Mouse (Mus musculus) heart, postnatal 0 days (tissue): ENCODE measurements around the gene Vmn1r183. TPM values are rescaled to one million over a fixed set of nuclear protein-coding genes. Genes with fewer than 3 reads are reported as not detected.

Experiments used
- ATAC-seq: fragments of 200-750 bp; cut with Nextera tagmentation; 2 replicates; pipeline ENCODE4 v1.8.0; 2017; ENCODE audit warnings: low read depth, moderate number of reproducible peaks, moderate library complexity; ENCODE audit not compliant: insufficient read depth
- DNase-seq: peaks from one replicate; pipeline ENCODE4 v3.0.0-alpha.2; 2016; ENCODE audit warnings: low spot score
- H3K27ac ChIP-seq: fragments of 300-500 bp; sonication (generic); 2 replicates; pipeline ENCODE4 v1.5.1; 2014; ENCODE audit warnings: low read depth, mild to moderate bottlenecking
- H3K27me3 ChIP-seq: fragments of 300-500 bp; sonication (generic); 2 replicates; pipeline ENCODE4 v1.6.1; 2014; ENCODE audit warnings: low read length, mixed read lengths; ENCODE audit not compliant: control insufficient read depth, insufficient read depth
- H3K36me3 ChIP-seq: fragments of 300-500 bp; sonication (generic); replicated peaks from 2 replicates; pipeline ENCODE4 v1.6.1; 2014; ENCODE audit warnings: low read length, mixed read lengths; ENCODE audit not compliant: control insufficient read depth, insufficient read depth
- H3K4me1 ChIP-seq: fragments of 300-500 bp; sonication (generic); 2 replicates; pipeline ENCODE4 v1.6.1; 2014; ENCODE audit warnings: antibody characterized with exemption; ENCODE audit not compliant: control insufficient read depth, insufficient read depth
- H3K4me2 ChIP-seq: fragments of 300-500 bp; sonication (generic); 2 replicates; pipeline ENCODE4 v1.6.1; 2014; ENCODE audit warnings: low read depth, mild to moderate bottlenecking, low read length, moderate library complexity
- H3K4me3 ChIP-seq: fragments of 300-500 bp; sonication (generic); 2 replicates; pipeline ENCODE4 v1.5.1; 2014; ENCODE audit warnings: low read depth, low read length
- H3K9ac ChIP-seq: fragments of 300-500 bp; sonication (generic); replicated peaks from 2 replicates; pipeline ENCODE4 v1.6.1; 2014; ENCODE audit warnings: low read depth, low read length, mixed read lengths
- H3K9me3 ChIP-seq: fragments of 300-500 bp; sonication (generic); replicated peaks from 2 replicates; pipeline ENCODE4 v1.6.1; 2016; ENCODE audit warnings: low read length; ENCODE audit not compliant: control insufficient read depth
- CTCF ChIP-seq: IDR thresholded peaks from 2 replicates; pipeline ENCODE4 v1.5.1; 2016; ENCODE audit warnings: antibody characterized with exemption, control low read depth, low read depth
- EP300 ChIP-seq: IDR thresholded peaks from 2 replicates; pipeline ENCODE4 v1.6.1; 2016; ENCODE audit warnings: antibody characterized with exemption, low read depth
- WGBS: fragments of 180-500 bp; shearing (Covaris S2); extraction: QIAGEN DNeasy Blood & Tissue Kit; methylation state at CpG from one replicate; pipeline ENCODE4 v1.1.7; 2014; 5-methylcytosine and 5-hydroxymethylcytosine counted together
- polyA plus RNA-seq: library from polyadenylated mRNA; unstranded; fragments of >200 nt; fragmentation: Nextera tagmentation; extraction: Ambion mirVana; gene quantifications from 2 replicates; pipeline ENCODE4 v1.2.1, GENCODE M21; 2015
- total RNA-seq: library from RNA; depleted of rRNA; stranded (reverse); fragments of >200 nt; gene quantifications from 2 replicates; pipeline ENCODE4 v1.2.3, GENCODE M21; 2014; ENCODE audit warnings: low replicate concordance; rRNA removed

The Vmn1r183 gene
- total and polyA plus RNA-seq, 2 experiments from 2014 or later, result not detected

DNA sequence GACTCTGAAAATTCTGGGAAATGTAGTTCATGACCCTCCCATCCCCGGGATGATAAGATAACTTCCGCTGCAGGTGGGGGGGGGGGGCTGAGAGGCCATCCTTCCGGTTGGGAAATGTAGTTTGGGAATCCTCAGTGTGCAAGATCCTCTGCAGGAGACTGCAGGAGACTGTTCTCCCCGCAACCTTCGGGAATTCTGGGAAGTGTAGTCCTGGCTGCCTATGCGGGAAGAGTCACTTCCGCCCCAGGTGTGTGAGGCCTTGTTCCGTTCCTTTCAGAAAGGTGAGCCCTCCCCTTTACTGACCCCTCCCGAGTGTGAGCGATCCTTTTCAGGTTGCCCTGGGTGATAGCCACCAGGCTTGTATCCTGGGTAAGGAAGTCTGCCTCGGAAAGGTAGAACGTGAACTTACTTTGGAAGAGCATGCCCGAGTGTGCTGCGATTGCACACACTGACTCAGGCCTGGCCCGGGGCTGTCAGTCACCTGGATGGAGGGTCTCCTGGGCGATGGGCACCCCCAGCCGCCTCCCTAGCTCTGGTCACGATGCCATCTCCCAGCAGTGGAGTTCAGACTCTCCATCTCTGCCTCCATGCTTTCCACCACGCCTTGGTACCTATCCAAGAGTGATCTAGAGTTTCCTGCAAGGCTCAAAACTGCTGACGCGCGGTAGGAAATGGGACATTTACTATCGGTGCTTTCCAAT lies 59.3 kb downstream of the Vmn1r183 start, which contains the start of gene Zfp112:
Gene Zfp112 (plus strand): TSS at position 159 of the 701 bp plus-strand sequence.
- TF ChIP-seq EP300 (peak; percentile 73; the same call in 1 of the 2 replicates), CTCF (no peak)
- DNase-seq (peak; percentile 94), ATAC-seq (peak; percentile 98)
- Histone ChIP-seq H3K4me2 (peak within 1 kb of the TSS; percentile 82), H3K27me3 (no peaks in the 10 kb centered on the region), H3K9ac (peak within 1 kb of the TSS; percentile 67), H3K36me3 (peaks cover 15% of the 10 kb centered on the region), H3K9me3 (peaks cover 21% of the 10 kb centered on the region), H3K4me3 (peak within 1 kb of the TSS; percentile 71), H3K4me1 (peaks cover 7% of the 10 kb centered on the region; the same call in 1 of the 2 replicates), H3K27ac (peak within 1 kb of the TSS; percentile 84)
- 2% methylated on average over 23 of the region's 23 CpGs for WGBS

DNA sequence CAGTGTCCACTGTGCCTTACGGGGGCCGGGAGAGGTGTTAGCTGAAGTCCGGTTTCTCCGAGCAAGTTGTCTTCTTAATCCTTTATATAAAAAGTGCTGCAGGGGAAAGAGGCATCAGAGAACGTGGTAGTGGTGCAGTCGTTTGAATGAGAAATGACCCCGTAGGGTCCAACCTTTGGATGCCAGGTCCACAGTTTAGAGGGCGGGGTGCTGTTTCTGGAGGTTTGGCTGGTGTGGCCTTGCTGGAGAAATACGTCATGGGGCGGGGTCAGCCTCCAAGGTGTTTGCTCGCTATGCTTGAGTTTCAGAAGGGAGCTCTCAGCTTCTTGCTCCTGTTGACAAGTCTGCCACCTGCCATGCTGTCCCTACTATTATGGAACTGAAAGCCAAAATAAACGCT lies 59.9 kb downstream of the Vmn1r183 start:
- peak overlapping the region; percentile 76 for H3K27ac ChIP-seq
- peak overlapping the region; percentile 67 for H3K9ac ChIP-seq
- H3K36me3 ChIP-seq, result peaks cover 8% of the 10 kb centered on the region
- peaks cover 14% of the 10 kb centered on the region; the same call in 1 of the 2 replicates for H3K9me3 ChIP-seq
- H3K4me2 ChIP-seq, result peak overlapping the region; percentile 82
- WGBS, result 18% methylated on average over 12 of the region's 12 CpGs
- H3K4me1 ChIP-seq, result peaks cover 7% of the 10 kb centered on the region; the same call in 1 of the 2 replicates
- no peaks in the 10 kb centered on the region for H3K27me3 ChIP-seq
- no peak for TF ChIP-seq CTCF
- TF ChIP-seq EP300, result no peak
- ATAC-seq (no peak), DNase-seq (peak; percentile 10)
- H3K4me3 ChIP-seq, result peak overlapping the region; percentile 71

Other genes with a start within 250 kb of the Vmn1r183 start
- gene Vmn1r175, start 242.6 kb upstream of the Vmn1r183 start, total RNA-seq, result not detected in 2 replicates
- not detected in 2 replicates for gene Vmn1r175, start 242.6 kb upstream of the Vmn1r183 start, polyA plus RNA-seq
- gene Vmn1r176, start 215.9 kb upstream of the Vmn1r183 start, total RNA-seq, result not detected in 2 replicates
- not detected in 2 replicates for gene Vmn1r176, start 215.9 kb upstream of the Vmn1r183 start, polyA plus RNA-seq
- gene Vmn1r177, start 186.8 kb upstream of the Vmn1r183 start, total RNA-seq, result not detected in 2 replicates
- gene Vmn1r177, start 186.8 kb upstream of the Vmn1r183 start, polyA plus RNA-seq, result not detected in 2 replicates
- gene Vmn1r178, start 161.2 kb upstream of the Vmn1r183 start, total RNA-seq, result not detected in 2 replicates
- not detected in 2 replicates for gene Vmn1r178, start 161.2 kb upstream of the Vmn1r183 start, polyA plus RNA-seq
- not detected in 2 replicates for gene Vmn1r179, start 126.3 kb upstream of the Vmn1r183 start, total RNA-seq
- gene Vmn1r179, start 126.3 kb upstream of the Vmn1r183 start, polyA plus RNA-seq, result not detected in 2 replicates
- gene Vmn1r180, start 102.6 kb upstream of the Vmn1r183 start, total RNA-seq, result not detected in 2 replicates
- not detected in 2 replicates for gene Vmn1r180, start 102.6 kb upstream of the Vmn1r183 start, polyA plus RNA-seq
- gene Vmn1r181, start 78.6 kb upstream of the Vmn1r183 start, total RNA-seq, result not detected in 2 replicates
- not detected in 2 replicates for gene Vmn1r181, start 78.6 kb upstream of the Vmn1r183 start, polyA plus RNA-seq
- gene V1rd19, start 51.6 kb upstream of the Vmn1r183 start, total RNA-seq, result not detected in 2 replicates
- gene V1rd19, start 51.6 kb upstream of the Vmn1r183 start, polyA plus RNA-seq, result not detected in 2 replicates
- gene Zfp180, start 28.7 kb downstream of the Vmn1r183 start, total RNA-seq, result 10.3 and 19.5 TPM in 2 replicates
- gene Zfp180, start 28.7 kb downstream of the Vmn1r183 start, polyA plus RNA-seq, result 6.9 and 7.1 TPM in 2 replicates
- 2.2 and 4.3 TPM in 2 replicates for gene Zfp112, start 59.1 kb downstream of the Vmn1r183 start, total RNA-seq
- gene Zfp112, start 59.1 kb downstream of the Vmn1r183 start, polyA plus RNA-seq, result 3.8 and 3.9 TPM in 2 replicates
- gene Zfp235, start 80.9 kb downstream of the Vmn1r183 start, total RNA-seq, result 7.7 and 8.6 TPM in 2 replicates
- 4.9 and 5.6 TPM in 2 replicates for gene Zfp235, start 80.9 kb downstream of the Vmn1r183 start, polyA plus RNA-seq
- 0.19 and 1.1 TPM in 2 replicates for gene Zfp114, start 121.8 kb downstream of the Vmn1r183 start, total RNA-seq
- 0.42 and 0.86 TPM in 2 replicates for gene Zfp114, start 121.8 kb downstream of the Vmn1r183 start, polyA plus RNA-seq
- gene Zfp111, start 158.2 kb downstream of the Vmn1r183 start, total RNA-seq, result 2.2 and 3.5 TPM in 2 replicates
- 2.4 and 2.7 TPM in 2 replicates for gene Zfp111, start 158.2 kb downstream of the Vmn1r183 start, polyA plus RNA-seq
- gene Zfp109, start 184.3 kb downstream of the Vmn1r183 start, total RNA-seq, result 2.7 and 6.6 TPM in 2 replicates
- gene Zfp109, start 184.3 kb downstream of the Vmn1r183 start, polyA plus RNA-seq, result 1.1 and 1.2 TPM in 2 replicates
- 1.1 and 2.5 TPM in 2 replicates for gene Zfp108, start 201.5 kb downstream of the Vmn1r183 start, total RNA-seq
- 1.1 and 1.5 TPM in 2 replicates for gene Zfp108, start 201.5 kb downstream of the Vmn1r183 start, polyA plus RNA-seq
- gene Zfp93, start 217.2 kb downstream of the Vmn1r183 start, total RNA-seq, result 6.8 and 7.8 TPM in 2 replicates
- gene Zfp93, start 217.2 kb downstream of the Vmn1r183 start, polyA plus RNA-seq, result 4.1 and 5.0 TPM in 2 replicates
- gene Zfp61, start 248.0 kb downstream of the Vmn1r183 start, total RNA-seq, result 3.4 and 14.6 TPM in 2 replicates
- 6.7 and 6.8 TPM in 2 replicates for gene Zfp61, start 248.0 kb downstream of the Vmn1r183 start, polyA plus RNA-seq